Mouse (Mus musculus): ENCODE results near the gene Rufy2.

GRCm38 (mm10) chr10:62944975-62945580 lies 34.9 kb upstream of the Rufy2 start:
- TF ChIP-seq EP300 (IDR thresholded peaks at IDR 0.05; ENCODE audit: low read depth) (no peak), CTCF (IDR thresholded peaks at IDR 0.05; ENCODE audit: low read depth) (no peak)
